Mouse (Mus musculus) midbrain, embryonic 14.5 days (tissue): ENCODE results near the gene Sumo1. TPM values are rescaled to one million over a fixed set of nuclear protein-coding genes. Genes with fewer than 3 reads are reported as not detected.

Experiments
- ATAC-seq: fragments of 200-750 bp; cut with Nextera tagmentation; 2 replicates; pipeline ENCODE4 v1.8.0; 2017; ENCODE audit warnings: moderate number of reproducible peaks, moderate library complexity; ENCODE audit not compliant: low FRiP score, low TSS enrichment
- DNase-seq: peaks from one replicate; pipeline ENCODE4 v3.0.0-alpha.2; 2015
- H3K27ac ChIP-seq: fragments of 300-500 bp; sonication (generic); replicated peaks from 2 replicates; pipeline ENCODE4 v1.5.1; 2014; ENCODE audit warnings: mild to moderate bottlenecking, low read depth, low read length, moderate library complexity
- H3K27me3 ChIP-seq: fragments of 300-500 bp; sonication (generic); 2 replicates; pipeline ENCODE4 v1.6.1; 2014; ENCODE audit warnings: low read length, control low read depth, mixed read lengths; ENCODE audit not compliant: control insufficient read depth, insufficient read depth
- H3K36me3 ChIP-seq: fragments of 300-500 bp; sonication (generic); 2 replicates; pipeline ENCODE4 v1.6.1; 2014; ENCODE audit warnings: low read length, control low read depth; ENCODE audit not compliant: control insufficient read depth, insufficient read depth
- H3K4me1 ChIP-seq: fragments of 300-500 bp; sonication (generic); 2 replicates; pipeline ENCODE4 v1.6.1; 2014; ENCODE audit warnings: mild to moderate bottlenecking, antibody characterized with exemption, low read length, control low read depth; ENCODE audit not compliant: control insufficient read depth, insufficient read depth
- H3K4me2 ChIP-seq: fragments of 300-500 bp; sonication (generic); 2 replicates; pipeline ENCODE4 v1.6.1; 2014; ENCODE audit warnings: mild to moderate bottlenecking, low read length, moderate library complexity
- H3K4me3 ChIP-seq: fragments of 300-500 bp; sonication (generic); replicated peaks from 2 replicates; pipeline ENCODE4 v1.5.1; 2014; ENCODE audit warnings: low read depth, low read length
- H3K9ac ChIP-seq: fragments of 300-500 bp; sonication (generic); replicated peaks from 2 replicates; pipeline ENCODE4 v1.6.1; 2014; ENCODE audit warnings: mild to moderate bottlenecking, low read length, moderate library complexity
- H3K9me3 ChIP-seq: fragments of 300-500 bp; sonication (generic); 2 replicates; pipeline ENCODE4 v1.6.1; 2016; ENCODE audit warnings: low read length, control low read depth, mixed read lengths; ENCODE audit not compliant: control insufficient read depth
- WGBS: fragments of 180-500 bp; shearing (Covaris S2); extraction: QIAGEN DNeasy Blood & Tissue Kit; methylation state at CpG from one replicate; pipeline ENCODE4 v1.1.7; 2014; 5-methylcytosine and 5-hydroxymethylcytosine counted together
- polyA plus RNA-seq: library from polyadenylated mRNA; unstranded; fragments of >200 nt; fragmentation: Nextera tagmentation; extraction: Ambion mirVana; gene quantifications from 2 replicates; pipeline ENCODE4 v1.2.1, GENCODE M21; 2014

The Sumo1 gene
- polyA plus RNA-seq, 1 experiment from 2014 or later: 419 TPM

DNA sequence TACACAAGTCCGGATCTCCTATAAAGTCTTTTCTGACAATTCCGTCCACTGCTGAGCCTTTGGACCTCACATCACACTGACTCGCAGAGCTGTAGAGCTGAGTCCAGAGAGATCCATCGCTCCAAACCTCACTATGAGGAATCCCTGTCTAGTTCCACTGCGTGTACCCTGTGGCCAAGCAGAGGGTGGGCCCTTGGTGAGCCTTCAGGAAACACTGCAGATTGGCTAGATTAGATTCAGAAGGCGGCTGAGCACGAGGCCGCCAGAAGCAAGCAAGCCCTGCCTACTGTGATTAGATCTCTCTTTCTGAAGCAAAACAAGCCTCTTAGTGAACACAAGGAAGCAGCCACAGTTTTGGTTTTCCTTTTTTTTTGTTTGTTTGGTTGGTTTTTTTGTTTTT, 126.7 kb downstream of the Sumo1 start:
- Histone ChIP-seq H3K4me1 (no peaks in the 10 kb centered on the region), H3K9me3 (no peaks in the 10 kb centered on the region), H3K9ac (no peak overlapping the region), H3K27me3 (no peaks in the 10 kb centered on the region), H3K36me3 (no peaks in the 10 kb centered on the region), H3K27ac (no peak overlapping the region), H3K4me3 (no peak overlapping the region), H3K4me2 (no peak overlapping the region)
- ATAC-seq (no peak), DNase-seq (no peak)
- WGBS: 88% methylated on average over 8 of the region's 8 CpGs

GRCm38 (mm10) chr1:59542231-59542630, 128.4 kb downstream of the Sumo1 start:
- Histone ChIP-seq H3K4me3 (no peak overlapping the region), H3K4me2 (no peak overlapping the region), H3K9ac (no peak overlapping the region), H3K27me3 (no peaks in the 10 kb centered on the region), H3K36me3 (no peaks in the 10 kb centered on the region), H3K27ac (no peak overlapping the region), H3K9me3 (no peaks in the 10 kb centered on the region), H3K4me1 (no peaks in the 10 kb centered on the region)
- no peak for ATAC-seq
- 82% methylated on average over 6 of the region's 6 CpGs for WGBS
- no peak for DNase-seq

GRCm38 (mm10) chr1:59541271-59542020, 129.2 kb downstream of the Sumo1 start:
- Histone ChIP-seq H3K27ac (no peak overlapping the region), H3K4me3 (no peak overlapping the region), H3K9me3 (no peaks in the 10 kb centered on the region), H3K4me2 (no peak overlapping the region), H3K4me1 (no peaks in the 10 kb centered on the region), H3K36me3 (no peaks in the 10 kb centered on the region), H3K27me3 (no peaks in the 10 kb centered on the region), H3K9ac (no peak overlapping the region)
- ATAC-seq (no peak), DNase-seq (no peak)
- 80% methylated on average over 16 of the region's 16 CpGs for WGBS

- no peaks in the 10 kb centered on the region for H3K4me1 ChIP-seq
- DNase-seq (peak; percentile 48), ATAC-seq (no peak)
- WGBS: 45% methylated on average over 19 of the region's 19 CpGs
- no peak overlapping the region for H3K4me3 ChIP-seq
- no peaks in the 10 kb centered on the region for H3K27me3 ChIP-seq
- no peak overlapping the region for H3K4me2 ChIP-seq
- no peak overlapping the region for H3K27ac ChIP-seq
- H3K9ac ChIP-seq: no peak overlapping the region
- no peaks in the 10 kb centered on the region for H3K36me3 ChIP-seq
- no peaks in the 10 kb centered on the region for H3K9me3 ChIP-seq
These were observed 130.0 kb downstream of the Sumo1 start for GRCm38 (mm10) chr1:59540537-59541148.

DNA sequence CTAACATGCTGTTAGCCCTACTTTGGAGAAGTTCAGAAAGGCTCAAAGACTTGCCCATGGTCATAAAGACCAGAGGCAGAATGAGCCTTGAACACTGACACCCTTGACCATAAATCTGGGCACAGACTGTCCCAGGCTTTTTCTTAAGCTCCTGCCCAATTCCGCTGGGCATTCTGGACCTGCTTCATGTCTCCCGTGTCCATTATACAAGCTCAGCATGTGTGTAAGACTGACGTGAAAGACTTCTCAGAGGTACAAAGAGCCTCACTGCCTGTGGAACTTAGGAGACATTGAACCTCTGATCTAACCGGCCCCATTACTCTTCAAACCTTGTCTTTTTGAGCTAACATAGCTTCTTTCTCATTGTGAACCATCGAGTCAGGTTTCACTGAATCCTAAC, 132.3 kb downstream of the Sumo1 start:
- no peaks in the 10 kb centered on the region for H3K36me3 ChIP-seq
- WGBS: 91% methylated on average over 5 of the region's 5 CpGs
- H3K27ac ChIP-seq: no peak overlapping the region
- H3K4me1 ChIP-seq: peaks cover 8% of the 10 kb centered on the region; the same call in 1 of the 2 replicates
- no peaks in the 10 kb centered on the region for H3K27me3 ChIP-seq
- no peaks in the 10 kb centered on the region for H3K9me3 ChIP-seq
- H3K9ac ChIP-seq: no peak overlapping the region
- no peak overlapping the region for H3K4me2 ChIP-seq
- no peak overlapping the region for H3K4me3 ChIP-seq
- ATAC-seq (no peak), DNase-seq (no peak)

Other genes with a start within 250 kb of the Sumo1 start
- 4.2 TPM in 2 replicates for gene Fzd7, start 188.4 kb downstream of the Sumo1 start, polyA plus RNA-seq
- 7.9 and 10.3 TPM in 2 replicates for gene Gm973, start 154.6 kb downstream of the Sumo1 start, polyA plus RNA-seq
- 135 and 140 TPM in 2 replicates for gene Nop58, start 14.1 kb upstream of the Sumo1 start, polyA plus RNA-seq
- 19.0 TPM in 2 replicates for gene Bmpr2, start 92.6 kb upstream of the Sumo1 start, polyA plus RNA-seq
- gene Fam117b, start 242.2 kb upstream of the Sumo1 start, polyA plus RNA-seq: 58.0 and 65.6 TPM in 2 replicates